Mouse (Mus musculus) ES-Bruce4 (cell line): ENCODE data around the gene Gm47289. TPM values are rescaled to one million over a fixed set of nuclear protein-coding genes. Genes with fewer than 3 reads are reported as not detected.

Source experiments
- H3K27ac ChIP-seq: 2 replicates; pipeline ENCODE4 v1.5.1; 2012; ENCODE audit warnings: low read length, inconsistent platforms; ENCODE audit not compliant: insufficient read depth
- H3K27me3 ChIP-seq: 2 replicates; pipeline ENCODE4 v1.6.1; 2012; ENCODE audit warnings: mild to moderate bottlenecking, low read length, inconsistent platforms; ENCODE audit not compliant: control insufficient read depth, poor library complexity, insufficient read depth, severe bottlenecking
- H3K36me3 ChIP-seq: 2 replicates; pipeline ENCODE4 v1.6.1; 2012; ENCODE audit warnings: inconsistent platforms, mild to moderate bottlenecking, low read length, moderate library complexity; ENCODE audit not compliant: control insufficient read depth, poor library complexity, insufficient read depth, severe bottlenecking
- H3K4me1 ChIP-seq: one replicate; pipeline ENCODE4 v1.8.1; 2011; ENCODE audit warnings: low read length; ENCODE audit not compliant: control insufficient read depth, insufficient read depth
- H3K4me3 ChIP-seq: 2 replicates; pipeline ENCODE4 v1.5.1; 2011; ENCODE audit warnings: low read depth, mild to moderate bottlenecking, low read length
- H3K9ac ChIP-seq: 2 replicates; pipeline ENCODE4 v1.6.1; 2012; ENCODE audit warnings: low read depth, mild to moderate bottlenecking, inconsistent platforms; ENCODE audit not compliant: poor library complexity, severe bottlenecking
- H3K9me3 ChIP-seq: replicated peaks from 2 replicates; pipeline ENCODE4 v1.6.1; 2012; ENCODE audit warnings: mild to moderate bottlenecking, low read length, inconsistent platforms; ENCODE audit not compliant: control insufficient read depth, poor library complexity, insufficient read depth, severe bottlenecking
- CTCF ChIP-seq: IDR thresholded peaks from one replicate; pipeline ENCODE4 v1.8.1; 2011; ENCODE audit warnings: low read depth, low read length
- EP300 ChIP-seq: IDR thresholded peaks from 2 replicates; pipeline ENCODE4 v1.6.1; 2011; ENCODE audit warnings: low read depth, low read length; ENCODE audit not compliant: insufficient read depth
- POLR2A ChIP-seq: IDR thresholded peaks from one replicate; pipeline ENCODE4 v1.8.1; 2011; ENCODE audit warnings: low read length; ENCODE audit not compliant: insufficient read depth
- polyA plus RNA-seq: library from polyadenylated mRNA; stranded (reverse); fragments of >200 nt; gene quantifications from 2 replicates; pipeline ENCODE4 v1.2.4, GENCODE M21; 2011; ENCODE audit warnings: low read depth; ENCODE audit not compliant: missing spikeins, insufficient read depth, insufficient read length

Gm47289 gene
- polyA plus RNA-seq, 1 experiment, result not detected

- no peak for TF ChIP-seq CTCF
- no peak for TF ChIP-seq POLR2A
- TF ChIP-seq EP300, result no peak
- H3K4me3 ChIP-seq, result no peak overlapping the region
- H3K27me3 ChIP-seq, result no peaks in the 10 kb centered on the region
- no peaks in the 10 kb centered on the region for H3K36me3 ChIP-seq
- peaks cover 23% of the 10 kb centered on the region for H3K9me3 ChIP-seq
- H3K9ac ChIP-seq, result no peak overlapping the region
- no peaks in the 10 kb centered on the region for H3K4me1 ChIP-seq
- H3K27ac ChIP-seq, result no peak overlapping the region
Observed at GRCm38 (mm10) chr9:119205756-119206155, 46.8 kb downstream of the Gm47289 start.

GRCm38 (mm10) chr9:119206666-119207065 is 47.7 kb downstream of the Gm47289 start:
- Histone ChIP-seq H3K4me1 (no peaks in the 10 kb centered on the region), H3K4me3 (no peak overlapping the region), H3K36me3 (no peaks in the 10 kb centered on the region), H3K9me3 (peaks cover 25% of the 10 kb centered on the region), H3K27ac (no peak overlapping the region), H3K27me3 (no peaks in the 10 kb centered on the region), H3K9ac (no peak overlapping the region)
- no peak for TF ChIP-seq POLR2A

- Histone ChIP-seq H3K27ac (no peak overlapping the region), H3K4me1 (no peaks in the 10 kb centered on the region), H3K4me3 (no peak overlapping the region), H3K36me3 (no peaks in the 10 kb centered on the region), H3K9ac (no peak overlapping the region), H3K27me3 (no peaks in the 10 kb centered on the region), H3K9me3 (peaks cover 25% of the 10 kb centered on the region)
- no peak for TF ChIP-seq CTCF
- TF ChIP-seq EP300, result no peak
- no peak for TF ChIP-seq POLR2A
Observed at GRCm38 (mm10) chr9:119207113-119207512, 48.2 kb downstream of the Gm47289 start.

- Histone ChIP-seq H3K9me3 (peaks cover 28% of the 10 kb centered on the region), H3K4me1 (no peaks in the 10 kb centered on the region), H3K9ac (no peak within 1 kb of the TSS), H3K27me3 (no peaks in the 10 kb centered on the region), H3K27ac (no peak within 1 kb of the TSS), H3K4me3 (no peak within 1 kb of the TSS), H3K36me3 (no peaks in the 10 kb centered on the region)
- TF ChIP-seq EP300 (no peak), CTCF (no peak), POLR2A (no peak)
Observed at GRCm38 (mm10) chr9:119208998-119209397, 50.0 kb downstream of the Gm47289 start, which contains the start of gene Slc22a13. Slc22a13 (minus strand) TSS chr9:119209098.

Other genes with a start within 250 kb of the Gm47289 start
- gene Ctdspl, start 232.7 kb upstream of the Gm47289 start, polyA plus RNA-seq, result 20.2 and 20.5 TPM in 2 replicates
- 37.0 and 40.0 TPM in 2 replicates for gene Vill, start 106.4 kb upstream of the Gm47289 start, polyA plus RNA-seq
- gene Plcd1, start 65.7 kb upstream of the Gm47289 start, polyA plus RNA-seq, result 22.0 and 23.2 TPM in 2 replicates
- gene Dlec1, start 56.7 kb upstream of the Gm47289 start, polyA plus RNA-seq, result 2.4 and 2.5 TPM in 2 replicates
- gene Acaa1b, start 2.1 kb upstream of the Gm47289 start, polyA plus RNA-seq, result 0.78 and 2.1 TPM in 2 replicates
- gene Slc22a13, start 49.9 kb downstream of the Gm47289 start, polyA plus RNA-seq, result 0.34 TPM in 1 of 2 replicates, not detected in the other
- gene Oxsr1, start 163.3 kb downstream of the Gm47289 start, polyA plus RNA-seq, result 85.3 and 86.3 TPM in 2 replicates
- gene Acaa1a, start 180.5 kb downstream of the Gm47289 start, polyA plus RNA-seq, result 20.7 and 23.9 TPM in 2 replicates
- gene Myd88, start 182.2 kb downstream of the Gm47289 start, polyA plus RNA-seq, result 6.2 and 7.0 TPM in 2 replicates
- 7.8 and 7.9 TPM in 2 replicates for gene Xylb, start 198.2 kb downstream of the Gm47289 start, polyA plus RNA-seq
- gene Slc22a14, start 206.4 kb downstream of the Gm47289 start, polyA plus RNA-seq, result not detected in 2 replicates
- 52.1 and 54.3 TPM in 2 replicates for gene Acvr2b, start 243.0 kb downstream of the Gm47289 start, polyA plus RNA-seq